Mouse (Mus musculus) lung, postnatal 4 days (tissue): ENCODE measurements around the gene Clcn5.

Experiments
- DNase-seq, 2 experiments: peaks; one replicate each; pipeline ENCODE4 v3.0.0; 2021

Clcn5 gene

GRCm38 (mm10) chrX:7188311-7188807 lies 130.8 kb downstream of the Clcn5 start:
- peak; percentile 21 to 28 for DNase-seq

GRCm38 (mm10) chrX:7187455-7188310 lies 131.5 kb downstream of the Clcn5 start:
- DNase-seq = no peak

DNA sequence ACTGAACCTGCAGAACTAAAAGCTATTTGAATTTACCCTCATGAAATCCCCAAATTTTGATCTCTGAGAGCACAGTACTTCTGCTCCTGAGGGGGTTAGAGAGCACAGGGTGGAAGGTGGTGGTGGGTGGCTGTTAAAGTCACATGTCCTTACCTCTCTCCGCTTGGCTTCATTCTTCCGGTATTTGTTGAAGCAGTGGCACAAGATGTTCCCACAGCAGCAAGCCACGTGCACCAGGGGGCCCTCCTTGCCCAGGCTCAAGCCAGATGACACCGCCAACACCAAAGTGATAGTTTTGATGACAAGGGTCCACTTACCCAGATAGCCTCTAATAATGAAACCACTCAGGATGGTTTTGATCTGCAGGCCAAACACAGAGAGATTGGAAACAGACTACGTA lies 149.0 kb downstream of the Clcn5 start:
- no peak for DNase-seq

- no peak for DNase-seq
Observed at GRCm38 (mm10) chrX:7168799-7169198, 150.4 kb downstream of the Clcn5 start.

DNA sequence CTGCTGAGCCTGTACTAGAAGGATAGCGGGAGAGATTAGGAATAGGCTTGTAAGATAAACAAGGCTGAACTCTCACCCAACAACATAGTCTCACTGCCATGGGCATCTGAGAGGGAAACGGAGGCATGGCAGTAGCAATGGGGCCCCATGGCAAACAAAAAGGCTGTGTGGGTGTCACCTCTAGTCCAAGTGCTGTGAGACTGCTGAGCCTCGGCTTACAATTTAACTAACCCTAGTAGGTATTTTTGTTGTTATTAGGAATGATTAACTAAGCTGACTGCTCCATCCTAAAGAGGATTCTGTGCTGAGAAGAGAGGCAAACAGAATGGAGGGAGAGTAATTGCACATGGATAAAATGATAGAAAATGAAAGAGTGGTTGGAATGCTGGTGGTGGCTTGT lies 161.2 kb downstream of the Clcn5 start:
- no peak for DNase-seq

- DNase-seq = no peak
Observed at GRCm38 (mm10) chrX:7156026-7156732, 163.0 kb downstream of the Clcn5 start.

GRCm38 (mm10) chrX:7150129-7150528 lies 169.0 kb downstream of the Clcn5 start:
- no peak for DNase-seq

DNA sequence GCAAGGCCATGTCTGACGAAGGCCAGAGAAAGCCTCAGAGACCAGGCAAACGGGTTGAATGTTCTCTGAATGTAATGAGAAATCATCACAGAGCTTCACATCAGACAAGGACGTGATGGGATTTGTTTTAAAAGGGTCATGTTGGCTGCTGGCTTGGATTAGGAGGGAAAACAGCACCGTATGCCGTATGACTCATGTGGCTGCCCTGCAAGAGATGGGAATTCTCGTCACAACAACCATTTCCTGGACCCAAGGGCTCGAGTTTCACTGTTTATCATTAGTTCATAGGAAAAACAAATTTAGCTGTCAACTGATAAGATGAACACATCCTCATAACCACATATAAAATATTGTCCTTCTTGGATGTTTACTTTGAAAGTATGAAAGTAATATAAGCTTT lies 173.0 kb downstream of the Clcn5 start:
- DNase-seq = no peak

DNA sequence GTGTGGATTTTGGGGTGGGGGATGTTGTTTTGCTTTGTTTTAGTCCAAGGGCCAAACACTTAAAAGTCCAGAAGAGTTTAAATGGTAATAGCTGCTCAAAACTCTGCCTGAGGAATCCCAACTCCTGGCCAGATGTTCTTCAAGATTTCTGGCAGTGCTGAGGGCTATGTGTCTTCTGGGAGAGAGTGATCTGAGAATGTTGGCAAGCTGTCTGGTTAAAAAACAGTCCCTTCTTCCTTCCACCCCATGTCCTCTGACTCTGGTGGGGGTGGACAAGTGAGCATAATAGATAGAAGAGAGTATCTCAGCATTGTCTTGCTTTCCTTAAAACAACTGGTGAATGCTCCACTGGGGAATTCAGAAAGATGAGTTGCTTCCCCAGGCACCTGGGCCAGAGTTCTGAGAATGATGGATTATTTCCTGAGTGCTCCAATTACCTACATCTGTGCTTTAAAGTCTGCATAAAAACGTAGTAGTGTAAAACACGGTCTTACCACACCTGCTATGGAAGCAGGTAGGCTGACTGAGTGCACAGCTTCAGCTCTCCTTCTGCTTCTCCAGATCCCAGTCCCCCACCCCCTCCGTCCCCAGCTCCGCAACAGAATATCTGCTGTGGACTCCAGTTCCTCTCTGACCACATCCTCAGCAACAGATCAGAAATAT lies 197.4 kb downstream of the Clcn5 start:
- no peak for DNase-seq

DNA sequence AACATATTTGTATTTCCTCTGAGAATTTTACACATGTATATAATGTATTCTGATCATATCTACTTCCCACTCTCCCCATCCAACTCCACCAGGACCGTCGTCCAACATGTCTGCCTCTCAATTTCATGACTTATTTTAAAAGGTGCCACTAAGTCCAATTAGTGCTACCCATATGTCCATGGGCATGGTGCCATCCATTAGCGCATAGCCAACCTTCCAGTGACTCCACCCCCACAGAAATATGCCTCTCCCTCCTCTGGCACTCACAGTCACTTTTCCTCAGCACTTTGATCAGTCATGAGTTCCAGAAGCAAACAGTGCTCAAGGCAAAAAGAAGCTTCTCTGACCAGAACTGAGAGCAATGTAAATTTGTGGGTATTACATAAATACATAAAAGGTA lies 204.3 kb downstream of the Clcn5 start:
- no peak for DNase-seq
